Mouse (Mus musculus): ENCODE results near the gene Hoxb1. TPM values are rescaled to one million over a fixed set of nuclear protein-coding genes. Genes with fewer than 3 reads are reported as not detected.

Hoxb1 gene
- polyA plus RNA-seq, 1 experiment from 2014 or later, result not detected

DNA sequence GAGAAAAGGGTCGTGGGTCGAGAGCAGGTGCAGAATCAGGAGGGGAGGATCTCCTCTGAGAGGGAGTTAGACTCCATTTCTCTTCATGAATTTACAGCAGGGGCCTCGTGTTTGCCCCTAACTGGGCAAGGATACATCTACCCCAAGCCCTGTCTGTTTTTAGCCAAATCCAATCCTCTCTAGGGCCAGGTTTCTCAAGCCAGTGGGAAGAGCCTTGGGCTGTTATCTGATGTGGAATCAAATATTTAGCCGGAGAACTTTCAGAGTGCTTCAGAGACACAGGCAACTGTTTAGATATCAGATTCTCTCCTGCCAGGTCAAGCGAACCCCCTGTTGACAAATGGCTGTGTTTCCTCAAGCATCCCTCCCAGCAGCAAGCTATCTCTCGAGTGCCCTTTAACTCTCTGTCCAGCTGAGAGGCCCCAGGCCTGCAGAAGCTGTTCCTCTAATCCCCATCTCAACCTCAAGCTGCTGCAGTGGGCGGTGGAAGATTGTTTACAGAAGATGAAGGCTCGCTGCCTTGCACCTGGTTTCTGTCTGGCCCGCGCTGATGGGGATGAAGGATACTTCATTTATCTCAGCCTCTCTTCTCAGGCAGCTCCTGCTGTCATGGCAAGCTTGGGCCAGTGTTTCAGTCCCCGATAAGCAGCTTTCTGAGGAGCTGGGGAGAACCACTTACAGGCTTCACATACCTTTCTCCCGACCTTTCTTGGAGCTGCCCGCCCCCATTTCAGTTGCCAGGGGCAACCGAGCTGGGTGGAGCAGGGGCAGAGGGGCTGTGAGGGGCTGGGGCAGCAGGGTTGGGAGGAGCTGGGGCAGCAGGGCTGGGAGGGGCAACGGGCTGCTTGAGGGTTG lies 31.4 kb downstream of the Hoxb1 start:
- DNase-seq (ENCODE audit: low spot score), result no peak

GRCm38 (mm10) chr11:96397806-96398335 lies 32.3 kb downstream of the Hoxb1 start:
- DNase-seq (ENCODE audit: low spot score), result no peak

GRCm38 (mm10) chr11:96399923-96400322 lies 34.4 kb downstream of the Hoxb1 start:
- DNase-seq (ENCODE audit: low spot score), result no peak

DNA sequence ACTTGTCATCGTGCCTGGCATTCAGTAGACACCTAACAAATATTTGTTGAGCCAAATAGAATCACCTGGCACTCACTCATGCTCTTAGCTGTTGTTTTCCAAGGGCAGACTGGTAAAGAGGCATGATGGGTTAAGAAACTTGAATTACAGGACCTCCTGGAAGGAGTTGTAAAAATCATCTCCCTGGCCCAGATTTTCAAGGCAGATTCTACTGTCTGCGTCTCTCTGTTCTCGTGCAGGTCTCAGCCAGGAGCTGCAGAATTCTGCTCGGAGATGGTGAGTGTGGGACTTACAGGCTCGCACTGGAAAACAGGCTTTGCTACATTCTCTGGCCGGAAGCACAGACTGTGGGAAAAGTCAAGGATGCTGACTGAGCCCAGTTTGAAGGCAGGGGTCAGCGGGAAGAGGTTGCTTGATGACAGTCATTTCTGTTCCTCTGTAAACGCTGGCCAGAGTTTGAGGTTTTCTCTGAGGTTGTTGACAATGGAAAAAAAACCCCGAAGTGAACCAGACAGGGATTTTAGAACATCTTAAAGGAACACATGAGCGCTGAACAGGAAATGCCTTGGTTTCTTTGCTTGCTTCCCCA lies 38.6 kb downstream of the Hoxb1 start:
- no peak for DNase-seq (ENCODE audit: low spot score)

DNA sequence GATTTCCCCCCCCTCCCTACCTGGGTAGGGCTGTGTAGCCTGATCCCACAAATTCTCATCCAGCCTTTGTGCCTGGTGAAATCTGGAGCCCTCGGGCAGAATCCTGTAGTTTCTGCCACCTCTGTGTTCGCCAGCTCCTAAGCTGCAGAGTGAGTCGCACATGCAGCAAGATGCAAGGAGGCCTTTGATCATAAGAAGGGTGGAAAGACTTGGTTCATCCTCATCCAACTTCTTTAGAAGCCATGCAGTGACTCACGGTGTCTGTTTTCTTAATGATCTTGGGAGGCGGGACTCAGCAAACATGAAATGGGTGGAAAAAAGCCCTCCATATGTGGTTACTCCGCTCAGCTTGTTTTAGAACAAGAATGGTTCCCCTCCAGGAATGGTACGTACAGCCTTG lies 39.3 kb downstream of the Hoxb1 start:
- no peak for DNase-seq (ENCODE audit: low spot score)

- DNase-seq (ENCODE audit: low spot score), result no peak
Measured at GRCm38 (mm10) chr11:96405541-96405940, 40.0 kb downstream of the Hoxb1 start.

DNA sequence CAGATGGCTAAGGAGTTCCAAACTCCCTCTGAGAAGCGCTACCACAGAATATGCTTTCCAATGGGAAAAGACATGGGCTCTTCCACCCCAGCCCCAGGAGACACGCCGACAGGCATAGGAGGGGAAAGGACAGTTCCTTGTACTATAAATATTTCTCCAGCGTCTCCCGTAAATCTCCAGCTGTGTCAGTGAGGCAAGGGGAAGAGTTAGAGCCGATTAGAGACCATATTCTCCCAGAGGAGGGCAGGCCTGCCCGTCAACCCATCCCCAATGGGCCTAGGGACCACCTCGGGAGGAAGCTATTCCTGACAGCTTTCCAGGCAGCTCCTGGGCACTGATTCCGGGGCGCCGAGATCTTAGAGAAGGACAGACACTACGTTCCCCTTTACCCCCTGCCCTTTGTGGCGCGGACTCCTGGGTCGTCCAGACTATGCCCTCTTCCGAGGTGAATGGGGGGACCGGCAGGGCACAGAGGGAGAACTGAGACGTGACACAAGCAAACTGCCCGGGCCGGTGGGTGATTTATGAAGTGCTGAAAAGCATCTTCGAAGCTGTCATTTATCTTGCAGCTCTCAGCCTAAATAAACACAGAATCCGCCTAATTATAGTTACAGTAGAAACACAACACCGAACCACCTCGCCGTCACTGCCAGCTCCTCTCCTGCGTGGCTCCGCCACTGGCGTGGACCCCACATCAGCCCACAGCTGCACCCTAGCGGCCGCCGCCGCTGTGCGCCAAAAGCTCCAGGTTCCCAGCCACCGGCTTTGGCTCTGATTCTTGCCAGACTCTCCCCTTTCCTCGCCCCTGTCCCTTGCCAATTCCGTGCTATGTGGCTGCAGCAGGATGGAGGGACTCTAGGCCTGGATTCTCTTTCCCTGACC lies 41.9 kb downstream of the Hoxb1 start:
- peak; percentile 63 for DNase-seq (ENCODE audit: low spot score)

- no peak for DNase-seq (ENCODE audit: low spot score)
Measured at GRCm38 (mm10) chr11:96408234-96409010, 42.9 kb downstream of the Hoxb1 start.

DNA sequence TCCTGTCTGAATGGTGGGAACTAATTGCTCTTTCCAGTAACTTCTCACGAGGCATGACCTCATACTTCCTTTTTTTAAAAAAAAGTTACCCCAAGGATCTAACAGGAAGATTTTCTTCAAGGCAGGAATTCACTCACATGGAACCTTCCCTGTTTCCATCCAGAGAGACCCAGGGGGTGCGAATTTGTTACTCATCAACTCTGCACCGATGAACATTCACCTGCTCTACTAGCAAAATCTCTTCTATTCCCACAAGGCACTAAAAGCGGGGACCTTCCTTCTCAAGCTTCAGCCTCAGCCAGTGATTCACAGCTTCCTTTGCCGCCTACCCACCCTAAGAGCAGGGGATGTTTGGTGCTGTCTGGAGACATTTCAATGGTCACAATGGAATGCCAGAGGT lies 45.5 kb downstream of the Hoxb1 start:
- no peak for DNase-seq (ENCODE audit: low spot score)

DNA sequence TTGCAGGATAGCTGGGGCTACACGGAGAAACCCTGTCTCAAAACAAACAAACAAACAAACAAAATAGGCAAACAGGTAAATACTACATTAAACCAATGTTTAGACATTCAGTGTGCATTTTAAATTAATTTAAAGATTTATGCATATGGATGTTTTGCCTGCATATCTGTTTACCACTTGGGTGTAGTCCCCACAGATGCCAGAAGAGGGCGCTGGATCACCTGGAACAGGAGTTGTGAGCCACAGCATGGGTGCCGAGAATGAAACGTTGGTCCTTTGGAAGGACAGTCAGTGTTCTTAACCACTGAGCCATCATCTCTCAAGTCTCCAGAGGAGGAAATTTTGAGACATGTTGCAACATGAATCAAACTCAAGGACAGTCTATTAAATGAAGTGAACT lies 46.4 kb downstream of the Hoxb1 start:
- DNase-seq (ENCODE audit: low spot score), result no peak

- DNase-seq (ENCODE audit: low spot score), result no peak
Measured at GRCm38 (mm10) chr11:96412941-96413491, 47.5 kb downstream of the Hoxb1 start.

GRCm38 (mm10) chr11:96413527-96413926 lies 48.0 kb downstream of the Hoxb1 start:
- no peak for DNase-seq (ENCODE audit: low spot score)

GRCm38 (mm10) chr11:96414002-96414401 lies 48.5 kb downstream of the Hoxb1 start:
- DNase-seq (ENCODE audit: low spot score), result no peak

MicroRNAs within 50 kb of the gene (microRNA counts, 519-probe panel; counts per million panel counts)
- microRNA mmu-miR-10a, result 473 counts per million, percentile 71 among the panel's probes with 10 or more counts

Small RNA genes within 50 kb of the gene (microRNA-seq; reads per million reads assigned to microRNA genes)
- 1,238 reads per million, percentile 74 among the genes with 10 or more reads in this experiment for gene Mir10a (ENCODE audit: borderline number of aligned reads)

Other genes starting within 250 kb of the Hoxb1 start
- gene Ttll6, start 232.0 kb upstream of the Hoxb1 start, polyA plus RNA-seq (2015; fragmentation: Nextera tagmentation; extraction: Ambion mirVana), result 0.05 and 0.12 TPM in 2 replicates
- gene Hoxb13, start 171.4 kb upstream of the Hoxb1 start, polyA plus RNA-seq (2015; fragmentation: Nextera tagmentation; extraction: Ambion mirVana), result 0.43 and 0.54 TPM in 2 replicates
- gene Hoxb9, start 94.3 kb upstream of the Hoxb1 start, polyA plus RNA-seq (2015; fragmentation: Nextera tagmentation; extraction: Ambion mirVana), result 0.09 TPM in 1 of 2 replicates, not detected in the other
- gene Hoxb8, start 83.8 kb upstream of the Hoxb1 start, polyA plus RNA-seq (2015; fragmentation: Nextera tagmentation; extraction: Ambion mirVana), result not detected in 2 replicates
- gene Hoxb7, start 79.1 kb upstream of the Hoxb1 start, polyA plus RNA-seq (2015; fragmentation: Nextera tagmentation; extraction: Ambion mirVana), result 0.19 TPM in 1 of 2 replicates, not detected in the other
- gene Hoxb6, start 73.3 kb upstream of the Hoxb1 start, polyA plus RNA-seq (2015; fragmentation: Nextera tagmentation; extraction: Ambion mirVana), result 0.10 TPM in 1 of 2 replicates, not detected in the other
- gene Hoxb5, start 62.4 kb upstream of the Hoxb1 start, polyA plus RNA-seq (2015; fragmentation: Nextera tagmentation; extraction: Ambion mirVana), result 0.15 and 0.16 TPM in 2 replicates
- 0.09 and 0.20 TPM in 2 replicates for gene Hoxb4, start 47.5 kb upstream of the Hoxb1 start, polyA plus RNA-seq (2015; fragmentation: Nextera tagmentation; extraction: Ambion mirVana)
- gene Hoxb3, start 42.4 kb upstream of the Hoxb1 start, polyA plus RNA-seq (2015; fragmentation: Nextera tagmentation; extraction: Ambion mirVana), result 0.18 and 0.30 TPM in 2 replicates
- 1.3 and 1.4 TPM in 2 replicates for gene Hoxb2, start 15.2 kb upstream of the Hoxb1 start, polyA plus RNA-seq (2015; fragmentation: Nextera tagmentation; extraction: Ambion mirVana)
- gene Skap1, start 98.8 kb downstream of the Hoxb1 start, polyA plus RNA-seq (2015; fragmentation: Nextera tagmentation; extraction: Ambion mirVana), result 376 and 450 TPM in 2 replicates

Measured in thymus, postnatal 0 days (tissue).